Mouse (Mus musculus) retina, adult 2 months (tissue): Measurements from ENCODE around the gene Usp4.
"Not testable (repeated sequence)": the region's sequence is repeated elsewhere in the genome, so short reads cannot be mapped to it uniquely, and the experiment has no call there.

Source experiments
- DNase-seq: peaks from one replicate; pipeline ENCODE4 v3.0.0-alpha.2; 2012; ENCODE audit warnings: low read depth, low spot score

Usp4 gene

DNA sequence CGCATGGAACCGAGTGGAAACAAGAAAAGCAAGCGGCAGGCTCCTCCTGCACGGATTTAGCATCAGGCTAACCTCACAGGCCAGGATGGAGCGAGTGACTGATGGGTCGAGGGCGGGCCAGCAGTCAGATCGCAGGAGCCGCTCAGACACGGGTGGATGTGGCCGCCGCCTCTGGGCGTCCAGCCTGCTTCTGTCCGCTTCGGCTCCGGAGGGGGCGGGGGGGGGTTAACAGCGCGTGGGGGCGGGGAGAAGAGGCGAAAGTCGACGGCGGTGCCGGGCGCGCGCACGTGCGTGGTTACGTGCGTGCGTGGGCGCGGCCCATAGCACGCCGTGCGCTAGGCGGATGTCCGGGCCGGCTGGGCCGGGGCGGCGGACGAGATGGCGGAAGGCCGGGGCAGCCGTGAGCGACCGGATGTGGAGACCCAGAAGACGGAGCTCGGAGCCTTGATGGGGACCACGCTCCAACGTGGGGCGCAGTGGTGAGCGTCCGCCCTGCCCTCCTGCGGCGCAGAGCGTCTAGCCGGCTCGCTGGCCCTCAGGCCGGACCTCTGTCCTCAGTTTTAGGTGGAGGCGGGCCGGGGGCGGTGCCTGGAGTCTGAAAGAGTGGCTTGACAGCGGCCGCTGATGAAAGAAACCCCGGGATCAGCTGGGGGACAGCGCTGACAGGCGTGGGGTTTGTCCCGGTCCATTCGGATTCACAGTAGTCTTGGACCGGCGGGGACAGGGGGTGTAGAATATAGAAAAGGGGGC is at the start of gene Usp4:
Gene Usp4 (plus strand): TSS at position 314 of the 750 bp plus-strand sequence.
- peak; percentile 83 for DNase-seq

DNA sequence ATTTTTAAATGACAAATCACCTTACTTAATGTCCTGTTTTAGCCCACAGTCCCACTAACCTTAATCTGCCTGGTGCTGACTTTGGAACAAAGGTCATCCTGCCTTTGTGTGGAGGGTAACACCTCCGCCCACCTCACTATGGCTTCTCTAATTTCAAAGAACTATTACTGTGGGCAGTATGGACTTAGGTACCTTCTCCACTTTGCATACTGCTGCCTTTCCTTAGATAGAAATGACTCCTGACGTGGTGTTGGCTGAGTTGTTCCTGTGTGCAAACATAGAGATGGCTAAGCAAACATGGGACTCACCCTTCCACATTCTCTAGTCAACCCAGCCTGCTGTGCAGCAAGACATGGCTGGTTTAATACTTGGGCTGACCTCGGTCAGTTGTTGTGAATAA is 45.8 kb upstream of the Usp4 start:
- DNase-seq, result no peak

DNA sequence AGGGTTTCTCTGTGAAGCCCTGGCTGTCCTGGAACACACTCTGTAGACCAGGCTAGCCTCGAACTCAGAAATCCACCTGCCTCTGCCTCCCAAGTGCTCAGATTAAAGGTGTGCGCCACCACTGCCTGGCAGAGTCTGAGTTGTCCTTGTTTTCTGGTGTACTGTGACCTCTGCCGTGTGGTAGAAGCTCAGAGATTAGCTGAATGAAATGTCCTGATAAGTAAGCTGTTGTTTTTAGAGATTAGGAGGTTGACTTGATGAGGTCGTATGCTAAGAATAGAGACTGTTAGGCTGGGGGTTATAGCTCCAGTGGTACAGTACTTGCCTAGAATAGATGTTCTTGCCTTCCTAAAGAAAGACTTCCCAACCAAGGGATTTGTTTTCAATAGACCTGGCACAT is 42.9 kb upstream of the Usp4 start:
- no peak for DNase-seq

DNA sequence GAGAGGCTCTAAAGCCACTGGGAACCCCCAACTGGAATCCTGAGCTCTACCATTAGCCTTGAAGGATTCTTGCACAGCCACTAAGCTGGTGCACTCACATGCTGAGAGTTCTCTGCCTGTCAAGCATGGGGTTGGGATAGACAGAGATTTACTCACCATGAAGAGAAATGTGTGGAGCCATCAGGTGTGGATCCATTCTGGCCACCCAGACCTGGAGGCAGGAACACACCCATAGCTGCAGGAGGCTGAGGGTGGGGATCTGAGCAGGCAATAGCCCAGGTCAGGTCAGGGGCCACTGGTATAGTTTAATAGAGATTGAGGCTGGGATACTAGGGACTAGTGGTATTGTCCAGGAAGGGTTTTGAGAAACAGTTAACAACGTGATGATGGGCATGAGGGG is 42.5 kb upstream of the Usp4 start:
- DNase-seq, result no peak

DNA sequence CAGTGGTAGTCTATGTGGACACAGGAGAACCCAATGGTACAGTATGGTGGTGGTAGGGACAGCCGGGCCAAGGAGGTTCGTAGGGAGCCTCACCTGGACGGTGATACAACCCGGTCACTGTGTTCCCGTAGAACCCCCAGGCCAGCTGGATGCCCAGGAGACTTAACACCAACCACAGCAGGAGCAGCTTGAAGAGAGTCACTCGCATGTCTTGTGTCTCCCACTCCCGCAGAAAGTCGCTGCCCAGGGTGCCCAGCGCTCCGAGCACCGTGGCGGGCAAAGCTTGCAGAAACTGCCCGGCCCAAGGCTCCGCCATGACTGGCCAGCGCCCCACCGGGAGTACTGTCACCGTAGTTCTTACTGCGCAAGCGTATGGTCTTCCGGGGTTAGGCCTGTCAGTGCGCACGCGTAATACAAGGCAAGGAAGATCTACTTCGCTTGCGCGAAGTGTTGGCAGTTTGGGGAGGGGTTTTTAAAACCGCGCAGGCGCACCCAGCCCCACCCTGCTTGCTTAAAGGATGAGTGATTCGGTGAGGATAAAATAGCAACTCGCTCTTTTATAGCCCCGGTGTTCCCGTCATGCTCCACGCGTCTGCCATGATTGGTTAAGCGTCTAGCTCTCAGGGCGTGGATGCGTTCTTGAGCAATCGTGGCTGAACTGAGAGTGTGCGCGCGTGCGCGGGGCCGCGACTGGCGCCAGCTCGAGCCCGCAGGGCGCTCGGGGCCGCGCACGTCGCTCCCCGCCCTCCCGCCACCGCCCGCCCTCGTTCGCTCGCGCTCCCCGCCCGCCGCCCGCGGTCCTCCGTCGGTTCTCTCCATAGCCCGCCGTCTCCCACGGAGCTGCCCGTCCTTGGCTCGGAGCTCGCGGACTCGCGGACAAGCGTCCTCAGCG is 41.8 kb upstream of the Usp4 start, which contains the start of the genes Rhoa and Tcta:
Gene Rhoa (plus strand): TSS at position 501 of the 892 bp plus-strand sequence.
Gene Tcta (minus strand): TSS at position 532 of the 892 bp plus-strand sequence.
- DNase-seq, result peak; percentile 99

DNA sequence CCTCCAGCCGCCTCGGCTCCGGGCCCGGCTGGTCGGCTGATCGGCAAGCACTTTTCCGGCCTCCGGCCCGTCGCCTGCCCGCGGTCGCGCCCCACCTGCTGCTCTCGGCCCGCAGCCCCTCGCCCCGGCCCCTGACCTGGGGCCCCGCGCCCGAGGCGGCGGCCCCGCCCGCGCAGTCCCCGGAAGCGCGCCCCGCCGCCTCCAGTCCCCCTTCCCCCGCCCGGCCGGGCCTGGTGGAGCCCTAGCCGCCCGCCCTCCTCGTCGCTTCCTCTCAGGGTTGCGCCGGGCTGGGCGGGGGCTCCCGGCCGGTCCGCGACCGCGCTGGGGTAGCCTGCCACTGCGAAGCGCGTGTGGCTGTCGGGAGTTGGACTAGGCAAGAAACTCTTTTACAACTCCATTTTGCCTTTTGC is 41.1 kb upstream of the Usp4 start:
- peak; percentile 32 for DNase-seq

DNA sequence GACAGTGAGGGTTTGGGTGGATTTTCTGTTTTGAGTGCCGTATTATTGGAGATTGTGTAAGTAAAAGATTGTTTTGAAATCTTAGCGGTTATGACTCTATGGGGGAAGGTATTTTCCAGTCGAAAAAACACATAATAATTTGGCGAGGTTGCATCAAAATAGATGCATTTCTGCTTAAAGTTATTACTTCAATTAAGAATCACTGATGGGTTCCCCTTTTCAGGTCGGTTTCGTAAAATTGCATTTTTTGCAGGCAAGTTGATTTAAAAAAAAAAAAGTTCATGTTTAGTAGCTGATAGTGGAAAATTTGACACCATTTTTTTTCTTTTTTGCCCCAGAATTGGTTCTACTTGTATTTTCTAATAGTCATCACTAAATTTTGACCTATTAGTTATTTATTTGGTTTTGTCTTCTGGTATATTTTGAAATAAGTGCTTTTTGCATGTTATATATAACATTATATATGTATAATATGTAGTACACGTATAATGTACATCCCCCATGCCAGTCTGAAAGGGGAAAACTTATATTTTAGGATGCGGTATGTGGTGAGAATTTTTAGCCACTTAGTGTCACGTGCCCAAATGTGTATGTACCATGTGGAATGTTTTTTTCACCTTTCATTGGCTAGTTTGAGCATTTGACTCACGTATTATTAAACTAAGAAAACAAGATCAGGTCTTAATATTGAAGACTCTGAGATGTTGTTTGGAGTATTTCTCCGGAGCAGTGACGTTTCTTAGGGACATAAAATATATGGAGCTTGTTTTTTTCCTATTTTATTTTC is 40.4 kb upstream of the Usp4 start:
- no peak for DNase-seq

DNA sequence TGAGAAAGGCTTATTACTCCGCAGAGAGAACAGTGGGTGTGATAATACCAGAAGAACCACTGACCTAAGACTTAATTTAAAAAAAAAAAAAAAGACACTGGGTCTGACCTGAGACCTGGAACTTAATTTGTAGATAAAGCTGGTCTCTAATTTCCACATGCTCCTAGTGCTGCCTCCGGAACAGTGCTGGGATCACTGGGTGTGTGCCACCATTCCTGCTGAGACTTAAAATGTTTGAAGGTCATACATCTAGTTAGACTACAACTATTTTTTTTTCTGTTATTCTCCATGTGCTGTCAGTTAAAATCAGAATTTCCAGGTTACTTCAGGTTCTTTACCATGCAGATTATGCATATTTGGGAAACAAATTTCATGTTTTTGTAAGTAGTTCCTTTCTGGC is 39.5 kb upstream of the Usp4 start:
- no peak for DNase-seq

DNA sequence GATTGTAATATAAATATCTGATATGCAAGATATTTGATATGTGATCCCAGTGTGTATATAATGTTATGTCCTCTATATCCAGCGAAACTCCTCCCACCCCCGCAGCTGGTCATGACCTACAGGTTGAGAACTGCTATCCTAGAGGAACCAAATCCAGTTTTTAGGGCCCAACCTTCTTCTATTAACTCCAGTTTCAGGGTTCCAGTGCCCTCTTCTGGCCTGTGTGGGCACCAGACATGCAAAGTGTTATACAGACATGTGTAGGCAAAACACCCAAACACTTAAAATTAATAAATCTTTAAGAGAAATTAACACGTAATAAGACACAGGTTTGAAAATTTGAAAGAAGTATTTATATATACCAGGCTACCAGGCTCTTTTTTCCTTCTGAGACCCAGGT is 30.1 kb upstream of the Usp4 start:
- DNase-seq, result no peak

DNA sequence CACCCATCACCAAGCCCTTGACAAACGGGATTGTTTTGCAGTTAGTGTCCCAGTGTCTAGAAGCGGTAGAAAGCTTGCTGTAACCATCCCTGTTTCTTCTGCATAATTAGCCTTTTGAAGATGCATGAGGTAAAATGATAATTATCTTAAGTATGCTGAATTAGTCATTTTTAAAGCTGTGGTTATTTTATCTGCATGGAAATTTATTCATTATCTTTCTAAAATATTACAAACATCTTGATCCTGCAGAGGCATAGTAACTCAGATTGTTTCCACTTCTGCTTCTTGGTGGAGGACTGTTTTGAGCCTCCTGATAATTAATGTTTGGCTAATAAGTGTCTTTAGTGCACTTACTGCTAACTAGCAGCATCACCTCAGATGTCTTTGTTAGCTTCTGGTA is 29.2 kb upstream of the Usp4 start:
- no peak for DNase-seq

DNA sequence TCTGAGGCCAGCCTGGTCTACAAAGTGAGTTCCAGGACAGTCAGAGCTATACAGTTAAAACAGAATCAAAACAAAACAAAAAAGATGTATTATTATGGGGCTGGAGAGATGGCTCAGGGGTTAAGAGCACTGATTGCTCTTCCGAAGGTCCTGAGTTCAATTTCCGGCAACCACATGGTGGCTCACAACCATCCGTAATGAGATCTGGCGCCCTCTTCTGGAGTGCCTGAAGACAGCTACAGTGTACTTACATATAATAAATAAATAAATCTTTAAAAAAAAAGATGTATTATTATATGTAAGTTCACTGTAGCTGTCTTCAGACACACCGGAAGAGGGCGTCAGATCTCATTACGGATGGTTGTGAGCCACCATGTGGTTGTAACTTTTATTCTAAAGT is 25.6 kb upstream of the Usp4 start:
- not testable (repeated sequence) for DNase-seq

DNA sequence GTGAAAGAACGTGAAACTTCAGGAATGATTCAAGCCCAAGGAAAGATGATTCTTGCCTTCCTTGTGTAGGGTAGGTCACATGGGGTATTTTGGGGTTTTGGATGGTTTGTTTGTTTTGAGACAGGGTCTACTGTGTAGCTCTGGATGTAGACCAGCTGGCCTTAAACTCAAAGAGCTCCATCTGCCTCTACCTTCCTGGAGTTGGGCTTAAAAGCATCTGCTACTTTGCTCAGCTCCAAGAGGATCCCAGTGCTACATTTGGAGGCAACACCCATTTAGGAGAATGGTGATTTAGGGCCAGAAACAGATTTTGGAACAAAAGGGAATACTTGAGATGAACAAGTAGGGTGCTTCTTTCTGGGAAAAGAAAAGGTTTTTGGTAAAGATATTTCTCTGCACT is 22.9 kb upstream of the Usp4 start:
- DNase-seq, result no peak

DNA sequence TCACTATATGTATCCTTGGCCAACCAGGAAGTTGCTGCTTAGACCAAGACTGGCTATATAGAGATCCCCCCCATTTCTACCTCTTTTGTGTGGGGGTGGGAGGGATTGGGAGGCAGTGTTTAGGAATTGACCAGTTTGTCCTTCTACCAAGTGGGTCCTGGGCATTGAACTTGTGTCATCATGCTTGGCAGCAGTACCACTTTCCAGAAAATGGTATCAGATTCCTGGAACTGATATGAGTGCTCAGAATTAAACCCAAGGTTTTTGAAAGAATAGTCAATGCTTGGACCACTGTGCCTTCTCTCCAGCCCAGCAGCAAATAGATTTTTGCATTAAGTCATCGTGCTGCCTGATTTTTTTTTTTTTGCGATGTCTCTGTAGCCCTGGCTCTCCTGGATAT is 21.8 kb upstream of the Usp4 start:
- DNase-seq, result no peak

DNA sequence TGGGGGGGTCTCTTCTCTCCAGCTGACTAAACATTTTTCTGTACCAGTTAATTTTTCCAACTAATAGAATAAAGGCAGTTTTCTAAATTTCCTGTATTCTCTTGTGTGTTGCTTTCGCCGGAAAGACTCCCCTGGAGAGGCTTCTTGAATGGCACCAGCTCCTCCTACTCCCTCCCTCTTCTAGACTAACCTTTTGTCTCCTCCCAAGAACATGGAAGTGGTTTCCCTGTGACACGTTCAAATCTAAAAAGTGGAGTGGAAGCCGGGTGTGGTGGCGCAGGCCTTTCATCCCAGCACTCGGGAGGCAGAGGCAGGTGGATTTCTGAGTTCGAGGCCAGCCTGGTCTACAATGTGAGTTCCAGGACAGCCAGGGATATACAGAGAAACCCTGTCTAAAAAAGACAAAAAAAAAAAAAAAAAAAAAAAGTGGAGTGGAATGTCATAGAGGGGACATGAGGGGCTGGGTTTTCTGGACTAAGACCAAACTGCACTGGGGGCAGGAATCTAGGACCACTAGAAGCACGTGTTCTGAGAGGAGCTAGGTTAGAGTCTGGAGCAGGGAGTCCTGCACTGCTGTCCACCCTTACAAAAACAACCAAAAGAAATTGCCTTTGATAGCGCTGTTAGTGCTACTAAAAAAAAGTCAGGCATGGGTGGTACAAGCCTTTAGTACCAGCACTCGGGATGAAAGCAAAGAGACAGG is 9.7 kb upstream of the Usp4 start:
- DNase-seq, result no peak

DNA sequence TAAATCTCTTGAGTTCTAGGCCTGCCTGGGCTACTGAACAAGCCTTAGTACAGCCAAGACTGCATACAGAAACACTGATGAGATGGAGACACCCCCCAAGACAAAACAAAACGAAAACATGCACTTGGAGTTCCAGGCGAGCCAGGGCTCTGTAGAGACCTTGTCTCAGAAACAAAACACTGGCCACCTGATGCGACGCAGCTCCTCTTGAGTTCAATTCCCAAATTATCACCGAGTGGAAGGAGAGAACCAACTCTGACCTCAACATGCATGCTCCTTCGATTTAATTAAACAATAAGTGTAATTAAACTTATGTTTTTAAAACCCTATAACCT is 9.1 kb upstream of the Usp4 start:
- DNase-seq, result no peak

DNA sequence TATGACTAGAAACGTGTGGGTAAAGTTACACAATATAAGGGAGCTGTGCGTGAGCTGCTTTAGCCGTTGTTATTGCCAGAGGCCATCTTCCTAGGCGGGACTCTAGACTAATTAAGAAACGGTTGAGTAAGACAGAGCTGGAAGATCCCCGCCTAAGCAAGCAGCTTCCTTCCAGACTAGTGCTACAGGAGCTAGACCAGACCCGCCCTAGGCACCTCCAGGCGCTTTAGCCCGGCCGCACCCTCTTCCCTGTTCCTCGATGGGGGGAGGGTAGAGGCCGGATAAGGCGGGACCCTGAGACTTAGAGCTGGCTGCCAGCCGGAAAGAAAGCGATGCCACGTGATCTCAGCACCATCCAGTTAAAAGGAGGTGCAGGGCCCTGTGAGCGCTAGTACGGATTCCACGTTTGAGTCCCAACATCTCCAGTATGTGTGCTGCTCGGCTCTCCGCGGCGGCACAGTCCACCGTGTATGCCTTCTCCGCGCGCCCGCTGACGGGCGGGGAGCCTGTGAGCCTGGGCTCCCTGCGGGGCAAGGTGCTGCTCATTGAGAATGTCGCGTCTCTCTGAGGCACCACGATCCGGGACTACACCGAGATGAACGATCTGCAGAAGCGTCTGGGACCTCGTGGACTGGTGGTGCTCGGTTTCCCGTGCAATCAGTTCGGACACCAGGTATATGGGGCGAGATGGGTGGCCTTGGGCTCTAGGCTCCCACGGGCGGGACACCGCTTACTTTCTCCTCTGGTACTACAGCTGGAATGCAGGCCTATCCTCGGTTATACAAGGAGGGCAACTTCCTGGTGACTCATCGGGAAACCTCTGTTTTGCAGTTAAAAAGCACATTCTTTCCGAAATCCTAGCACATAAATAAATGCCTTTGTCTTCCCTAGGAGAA is 8.5 kb upstream of the Usp4 start, which contains the start of gene Gpx1:
Gene Gpx1 (plus strand): TSS at position 18 of the 896 bp plus-strand sequence.
- DNase-seq, result peak; percentile 71

DNA sequence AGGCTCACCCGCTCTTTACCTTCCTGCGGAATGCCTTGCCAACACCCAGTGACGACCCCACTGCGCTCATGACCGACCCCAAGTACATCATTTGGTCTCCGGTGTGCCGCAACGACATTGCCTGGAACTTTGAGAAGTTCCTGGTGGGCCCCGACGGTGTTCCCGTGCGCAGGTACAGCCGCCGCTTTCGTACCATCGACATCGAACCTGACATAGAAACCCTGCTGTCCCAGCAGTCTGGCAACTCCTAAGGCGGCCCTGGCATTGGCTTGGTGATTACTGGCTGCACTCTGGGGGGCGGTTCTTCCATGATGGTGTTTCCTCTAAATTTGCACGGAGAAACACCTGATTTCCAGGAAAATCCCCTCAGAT is 7.8 kb upstream of the Usp4 start:
- no peak for DNase-seq

DNA sequence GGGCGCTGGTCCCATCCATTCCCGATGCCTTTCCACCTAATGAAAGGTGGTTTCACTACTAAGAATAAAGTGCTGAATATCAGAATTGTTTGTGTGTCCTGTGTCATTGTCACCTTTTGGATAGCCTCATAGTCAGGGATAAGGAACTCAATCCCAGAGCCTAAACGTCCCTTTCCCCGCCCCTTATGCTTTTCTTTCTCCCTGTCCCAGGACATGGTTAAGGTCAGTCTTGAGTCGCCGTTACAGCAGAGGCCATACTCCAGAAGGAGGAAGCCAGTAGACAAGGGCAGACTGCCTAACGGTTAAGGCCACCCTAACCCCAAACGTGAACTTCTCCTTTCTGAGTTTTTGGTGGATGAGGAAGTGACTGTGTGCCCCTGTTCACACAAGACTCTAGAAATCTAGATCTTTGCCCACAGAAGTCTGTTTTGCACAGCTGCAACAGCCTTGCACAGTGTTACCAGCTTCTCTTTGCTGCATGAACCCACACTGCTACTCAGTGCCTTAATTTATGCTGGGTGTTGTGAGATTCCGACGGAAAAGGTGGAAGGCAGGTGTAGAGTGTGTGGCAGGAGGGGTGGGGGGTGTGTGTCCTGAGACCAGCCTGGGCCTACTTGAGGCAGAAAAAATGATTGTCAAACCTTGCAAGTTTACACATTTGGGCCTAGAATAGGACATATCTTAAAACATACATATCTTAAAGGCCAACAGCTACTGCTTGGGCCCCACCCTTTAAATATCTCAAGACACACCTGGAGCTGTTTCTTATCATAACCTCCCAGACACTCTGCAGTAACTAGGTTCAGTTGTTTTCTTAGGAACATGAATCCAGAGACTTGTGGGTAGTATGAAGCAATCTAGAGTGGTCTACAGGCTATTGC is 7.2 kb upstream of the Usp4 start:
- DNase-seq, result no peak

DNA sequence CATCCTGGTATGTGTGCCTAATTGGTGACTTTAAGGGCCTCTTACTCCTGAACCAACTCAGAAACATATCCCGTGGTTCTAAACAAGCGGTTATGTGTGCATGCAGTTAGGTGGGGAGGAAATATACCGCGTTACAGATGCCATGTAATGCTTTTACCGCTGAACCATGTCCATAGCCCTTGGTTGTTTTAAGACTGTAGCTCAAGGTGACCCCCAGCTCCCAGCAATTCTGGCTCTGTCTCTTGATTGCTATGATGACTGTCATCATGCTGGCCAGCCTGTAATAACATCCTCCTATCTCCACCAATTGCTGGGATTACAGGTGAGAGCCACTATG is 6.5 kb upstream of the Usp4 start:
- no peak for DNase-seq

DNA sequence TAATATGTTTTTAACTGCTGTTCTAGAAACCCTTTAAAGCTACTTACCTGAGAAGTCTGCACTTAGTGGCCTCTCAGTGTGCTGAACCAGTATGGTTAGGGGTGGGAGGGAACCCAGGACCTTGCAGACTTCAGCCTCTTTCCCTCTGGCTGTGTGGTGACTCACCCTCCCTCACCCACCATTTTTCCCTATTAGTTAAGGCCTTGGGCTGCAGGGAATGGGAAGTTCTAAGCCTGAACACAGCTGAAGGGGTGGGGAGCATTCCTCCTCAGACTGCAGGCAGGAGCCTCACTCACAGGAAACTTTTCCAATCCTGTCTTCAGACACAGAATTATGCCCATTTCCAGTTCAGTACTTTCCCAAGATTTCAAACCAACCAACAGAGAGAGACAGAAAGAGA is 5.9 kb upstream of the Usp4 start:
- no peak for DNase-seq
